Mouse (Mus musculus) stomach, embryonic 14.5 days (tissue): ENCODE measurements around the gene Ppp1r35. TPM values are rescaled to one million over a fixed set of nuclear protein-coding genes. Genes with fewer than 3 reads are reported as not detected.

Experiments used
- ATAC-seq: fragments of 200-750 bp; cut with Nextera tagmentation; 2 replicates; pipeline ENCODE4 v1.8.0; 2017; ENCODE audit warnings: low read depth, moderate TSS enrichment; ENCODE audit not compliant: insufficient number of reproducible peaks, insufficient read depth, low FRiP score
- H3K27ac ChIP-seq: fragments of 300-500 bp; sonication (generic); 2 replicates; pipeline ENCODE4 v1.5.1; 2014; ENCODE audit warnings: mild to moderate bottlenecking, low read length, moderate library complexity, mixed read lengths
- H3K27me3 ChIP-seq: fragments of 300-500 bp; sonication (generic); 2 replicates; pipeline ENCODE4 v1.6.1; 2014; ENCODE audit warnings: low read length, control low read depth, mixed read lengths; ENCODE audit not compliant: control insufficient read depth, insufficient read depth
- H3K36me3 ChIP-seq: fragments of 300-500 bp; sonication (generic); 2 replicates; pipeline ENCODE4 v1.6.1; 2014; ENCODE audit warnings: mild to moderate bottlenecking, control low read depth, low read length, moderate library complexity, mixed read lengths; ENCODE audit not compliant: control insufficient read depth, insufficient read depth
- H3K4me1 ChIP-seq: fragments of 300-500 bp; sonication (generic); 2 replicates; pipeline ENCODE4 v1.6.1; 2014; ENCODE audit warnings: low read length, control low read depth, mixed read lengths; ENCODE audit not compliant: control insufficient read depth, insufficient read depth
- H3K4me2 ChIP-seq: fragments of 300-500 bp; sonication (generic); replicated peaks from 2 replicates; pipeline ENCODE4 v1.6.1; 2014; ENCODE audit warnings: low read depth, low read length, control low read depth
- H3K4me3 ChIP-seq: fragments of 300-500 bp; sonication (generic); 2 replicates; pipeline ENCODE4 v1.5.1; 2014; ENCODE audit warnings: low read depth, low read length, control low read depth
- H3K9ac ChIP-seq: fragments of 300-500 bp; sonication (generic); replicated peaks from 2 replicates; pipeline ENCODE4 v1.6.1; 2014; ENCODE audit warnings: low read depth, mild to moderate bottlenecking, control low read depth, low read length, moderate library complexity, mixed read lengths
- H3K9me3 ChIP-seq: fragments of 300-500 bp; sonication (generic); 2 replicates; pipeline ENCODE4 v1.6.1; 2016; ENCODE audit warnings: low read depth, low read length, control low read depth; ENCODE audit not compliant: control insufficient read depth
- WGBS: fragments of 180-500 bp; shearing (Covaris S2); extraction: QIAGEN DNeasy Blood & Tissue Kit; methylation state at CpG from one replicate; pipeline ENCODE4 v1.1.7; 2014; 5-methylcytosine and 5-hydroxymethylcytosine counted together
- polyA plus RNA-seq: library from polyadenylated mRNA; unstranded; fragments of >200 nt; fragmentation: Nextera tagmentation; extraction: Ambion mirVana; gene quantifications from 2 replicates; pipeline ENCODE4 v1.2.1, GENCODE M21; 2014

The Ppp1r35 gene
- polyA plus RNA-seq, 1 experiment from 2014 or later = 38.1 TPM

- Histone ChIP-seq H3K27me3 (no peaks in the 10 kb centered on the region), H3K27ac (peak within 1 kb of the TSS; percentile 72; the same call in 1 of the 2 replicates), H3K36me3 (peaks cover 4% of the 10 kb centered on the region; the same call in 1 of the 2 replicates), H3K4me2 (peak within 1 kb of the TSS; percentile 91), H3K9ac (peak within 1 kb of the TSS; percentile 58), H3K9me3 (no peaks in the 10 kb centered on the region), H3K4me3 (peak within 1 kb of the TSS; percentile 59), H3K4me1 (peaks cover 15% of the 10 kb centered on the region)
- ATAC-seq = peak; percentile 86
- 1% methylated on average over 70 of the region's 71 CpGs for WGBS
Observed at GRCm38 (mm10) chr5:137741023-137741931, 37.4 kb upstream of the Ppp1r35 start, which contains the start of gene Nyap1. Gene Nyap1, minus strand, starts transcription at chr5:137741607.

DNA sequence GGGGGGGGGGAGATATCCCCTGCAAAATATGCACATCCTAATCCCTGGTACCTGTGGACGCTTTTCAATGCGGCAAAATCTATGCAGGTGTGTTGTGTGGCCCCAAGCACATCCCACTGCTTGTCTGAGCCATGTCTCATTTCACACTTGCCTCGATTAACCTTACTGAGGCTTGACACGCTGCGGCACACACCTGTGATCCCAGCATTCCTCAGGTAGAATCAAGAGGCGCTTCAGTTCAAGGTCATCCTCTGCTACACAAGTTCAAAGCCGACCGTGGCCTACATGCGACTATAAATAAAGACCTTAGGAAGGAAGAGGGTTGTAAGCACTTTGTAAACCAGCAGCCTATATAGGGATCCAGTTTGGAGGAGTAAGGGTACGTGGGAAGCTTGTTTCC is 36.6 kb upstream of the Ppp1r35 start:
- peak overlapping the region; percentile 91 for H3K4me2 ChIP-seq
- H3K4me3 ChIP-seq = no peak overlapping the region
- no peaks in the 10 kb centered on the region for H3K9me3 ChIP-seq
- peaks cover 2% of the 10 kb centered on the region; the same call in 1 of the 2 replicates for H3K36me3 ChIP-seq
- 61% methylated on average over 10 of the region's 10 CpGs for WGBS
- peaks cover 15% of the 10 kb centered on the region for H3K4me1 ChIP-seq
- no peaks in the 10 kb centered on the region for H3K27me3 ChIP-seq
- no peak overlapping the region for H3K27ac ChIP-seq
- no peak overlapping the region for H3K9ac ChIP-seq
- ATAC-seq = no peak

GRCm38 (mm10) chr5:137742836-137743235 is 35.8 kb upstream of the Ppp1r35 start:
- Histone ChIP-seq H3K27ac (no peak overlapping the region), H3K4me3 (no peak overlapping the region), H3K4me1 (peaks cover 22% of the 10 kb centered on the region), H3K9me3 (no peaks in the 10 kb centered on the region), H3K36me3 (no peaks in the 10 kb centered on the region), H3K9ac (no peak overlapping the region), H3K27me3 (no peaks in the 10 kb centered on the region), H3K4me2 (no peak overlapping the region)
- no peak for ATAC-seq
- WGBS = 92% methylated on average over 6 of the region's 6 CpGs

GRCm38 (mm10) chr5:137744197-137744596 is 34.5 kb upstream of the Ppp1r35 start:
- no peak overlapping the region for H3K27ac ChIP-seq
- no peaks in the 10 kb centered on the region for H3K27me3 ChIP-seq
- no peak overlapping the region for H3K9ac ChIP-seq
- ATAC-seq = no peak
- no peaks in the 10 kb centered on the region for H3K36me3 ChIP-seq
- WGBS = 88% methylated on average over 6 of the region's 7 CpGs
- peaks cover 28% of the 10 kb centered on the region for H3K4me1 ChIP-seq
- H3K9me3 ChIP-seq = no peaks in the 10 kb centered on the region
- H3K4me2 ChIP-seq = no peak overlapping the region
- H3K4me3 ChIP-seq = no peak overlapping the region

GRCm38 (mm10) chr5:137745214-137746171 is 33.2 kb upstream of the Ppp1r35 start, which contains the start of gene Tsc22d4:
Gene Tsc22d4, plus strand, starts transcription at chr5:137745730.
- WGBS = 2% methylated on average over 28 of the region's 28 CpGs
- ATAC-seq = peak; percentile 86
- peak within 1 kb of the TSS; percentile 97 for H3K27ac ChIP-seq

GRCm38 (mm10) chr5:137746282-137746850 is 32.3 kb upstream of the Ppp1r35 start:
- H3K27ac ChIP-seq = peak overlapping the region; percentile 97
- ATAC-seq = peak; percentile 43
- H3K36me3 ChIP-seq = peaks cover 8% of the 10 kb centered on the region
- H3K4me1 ChIP-seq = peaks cover 23% of the 10 kb centered on the region
- H3K4me2 ChIP-seq = peak overlapping the region; percentile 90
- H3K27me3 ChIP-seq = no peaks in the 10 kb centered on the region
- H3K9ac ChIP-seq = peak overlapping the region; percentile 86
- WGBS = under 1% methylated on average over 20 of the region's 20 CpGs
- H3K4me3 ChIP-seq = peak overlapping the region; percentile 84
- H3K9me3 ChIP-seq = no peaks in the 10 kb centered on the region

More at GRCm38 (mm10) chr5:137745214-137746171, 33.2 kb upstream of the Ppp1r35 start, which contains the start of gene Tsc22d4:
- Histone ChIP-seq H3K4me1 (peaks cover 23% of the 10 kb centered on the region), H3K36me3 (no peaks in the 10 kb centered on the region), H3K9ac (peak within 1 kb of the TSS; percentile 86), H3K4me2 (peak within 1 kb of the TSS; percentile 90), H3K27me3 (no peaks in the 10 kb centered on the region), H3K9me3 (no peaks in the 10 kb centered on the region), H3K4me3 (peak within 1 kb of the TSS; percentile 84)

DNA sequence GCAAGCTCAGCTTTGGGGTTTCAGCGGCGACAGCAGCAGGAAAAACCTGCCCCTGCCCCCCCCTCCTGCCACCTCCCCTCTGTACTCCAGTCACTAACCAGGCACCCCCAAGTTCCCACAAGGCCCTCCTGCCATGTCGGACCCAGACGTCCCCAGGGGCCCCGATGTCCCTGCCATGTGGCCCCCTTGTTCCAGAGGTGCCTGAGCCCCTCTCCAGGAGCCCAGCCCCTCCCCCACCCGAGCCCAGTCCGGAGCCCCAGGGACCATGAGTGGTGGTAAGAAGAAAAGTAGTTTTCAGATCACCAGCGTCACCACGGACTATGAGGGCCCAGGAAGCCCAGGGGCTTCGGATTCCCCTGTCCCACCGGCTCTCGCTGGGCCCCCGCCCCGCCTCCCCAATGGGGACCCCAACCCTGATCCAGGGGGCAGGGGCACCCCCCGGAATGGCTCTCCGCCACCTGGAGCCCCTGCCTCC is 31.8 kb upstream of the Ppp1r35 start:
- ATAC-seq = no peak
- peak overlapping the region; percentile 90 for H3K4me2 ChIP-seq
- peaks cover 23% of the 10 kb centered on the region for H3K4me1 ChIP-seq

More for the DNA sequence above, 31.8 kb upstream of the Ppp1r35 start:
- 1% methylated on average over 16 of the region's 16 CpGs for WGBS
- Histone ChIP-seq H3K4me3 (peak overlapping the region; percentile 84), H3K27ac (peak overlapping the region; percentile 97), H3K27me3 (no peaks in the 10 kb centered on the region), H3K36me3 (peaks cover 13% of the 10 kb centered on the region), H3K9ac (peak overlapping the region; percentile 86), H3K9me3 (no peaks in the 10 kb centered on the region)
